Mouse (Mus musculus) spleen, adult 12 weeks (tissue): ENCODE measurements at regions not wholly inside any gene's neighbourhood (a gene's known extent, or its start where the extent isn't known, plus 50 kb on each side); places are given as distances from the start of the nearest gene placed in this dataset.

Experiments used
- DNase-seq: peaks from one replicate; pipeline ENCODE4 v3.0.0; 2022; ENCODE audit warnings: low spot score

DNA sequence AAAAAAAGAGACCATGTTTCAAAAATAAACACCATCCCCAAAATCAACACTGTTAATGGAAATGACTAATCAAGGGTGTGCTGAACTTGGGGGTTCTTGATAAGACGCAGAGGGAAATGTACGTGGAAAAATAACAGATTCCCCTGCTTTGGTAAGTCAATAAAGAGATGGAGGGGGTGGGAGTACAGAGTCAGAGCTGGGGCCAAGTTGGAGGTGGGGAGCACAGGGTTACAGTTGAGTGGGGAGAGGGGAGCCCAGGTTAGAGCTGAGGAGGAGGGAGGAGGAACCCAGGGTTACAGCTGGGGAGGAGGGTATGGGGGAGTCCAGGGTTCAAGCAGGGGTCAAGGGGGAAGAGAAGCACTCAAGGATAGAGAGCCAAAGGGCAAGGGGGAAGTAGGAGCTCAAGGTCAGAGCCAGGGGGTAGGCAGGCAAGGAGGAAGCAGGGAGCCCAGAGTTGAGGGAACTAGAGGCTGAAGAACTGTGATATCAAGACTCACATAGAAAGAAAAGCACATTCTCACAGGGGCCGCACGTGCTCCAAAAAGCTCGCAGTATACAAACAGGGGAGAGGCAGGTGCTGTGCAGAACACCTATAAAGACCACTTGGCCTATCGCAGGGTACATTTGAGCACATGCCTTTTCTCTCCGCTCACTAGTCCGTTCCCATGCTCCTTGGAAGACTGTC is 246.4 kb downstream of the Sox9 start:
- DNase-seq = no peak

DNA sequence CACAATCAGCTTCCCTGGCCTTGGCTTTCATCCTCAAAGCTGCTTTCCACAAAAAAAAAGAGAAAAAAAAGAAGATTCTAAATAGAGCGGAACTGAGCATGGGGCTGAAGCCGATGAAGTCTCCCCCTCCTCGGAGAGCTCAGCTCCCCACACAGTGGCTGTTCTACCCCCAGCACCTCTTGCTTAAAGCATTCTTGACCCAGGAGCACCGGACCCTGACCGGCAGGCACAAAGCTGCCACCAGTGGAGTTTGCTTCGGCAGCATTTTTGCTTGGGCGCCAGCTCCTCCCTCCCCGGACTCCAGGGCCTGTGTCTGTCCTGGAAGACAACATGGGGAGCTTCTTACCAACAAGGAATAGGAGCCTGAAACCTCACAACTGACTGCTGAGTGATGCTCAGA is 249.4 kb downstream of the Sox9 start:
- no peak for DNase-seq

DNA sequence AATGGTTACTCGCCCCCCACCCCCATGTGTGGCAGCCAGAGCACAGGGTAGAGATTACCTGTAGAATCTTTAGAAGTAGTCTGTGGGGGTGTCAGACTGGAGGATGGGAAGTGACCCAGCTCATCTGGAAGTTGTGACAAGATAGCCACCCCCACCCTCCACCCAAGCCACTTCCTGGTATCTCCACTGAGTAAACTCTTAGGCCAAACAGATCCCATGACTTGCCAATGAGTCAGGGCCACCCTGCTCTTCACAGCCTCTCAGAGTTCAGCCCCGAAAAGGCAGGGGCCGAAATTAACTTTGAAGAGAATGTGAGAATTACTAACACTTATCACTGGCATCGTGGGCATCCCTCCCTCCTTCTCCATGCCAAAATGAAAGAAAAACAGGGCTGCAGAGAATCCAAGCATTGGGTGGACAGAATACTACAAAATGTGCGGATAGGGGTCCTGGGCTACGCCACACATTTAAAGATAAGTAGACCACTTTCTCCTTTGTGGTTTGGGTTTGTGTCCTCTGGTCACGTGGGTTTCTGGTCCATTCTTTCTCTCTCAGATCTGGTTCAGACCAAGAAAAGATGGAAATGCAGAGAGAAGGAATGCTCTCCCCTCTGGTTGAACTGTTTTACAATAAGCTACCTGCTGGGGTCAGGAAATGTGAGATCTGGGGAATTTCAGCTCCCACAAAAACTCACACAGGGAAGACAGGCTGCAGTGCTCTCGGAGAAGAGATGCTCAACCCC is 250.6 kb downstream of the Sox9 start:
- DNase-seq = no peak

DNA sequence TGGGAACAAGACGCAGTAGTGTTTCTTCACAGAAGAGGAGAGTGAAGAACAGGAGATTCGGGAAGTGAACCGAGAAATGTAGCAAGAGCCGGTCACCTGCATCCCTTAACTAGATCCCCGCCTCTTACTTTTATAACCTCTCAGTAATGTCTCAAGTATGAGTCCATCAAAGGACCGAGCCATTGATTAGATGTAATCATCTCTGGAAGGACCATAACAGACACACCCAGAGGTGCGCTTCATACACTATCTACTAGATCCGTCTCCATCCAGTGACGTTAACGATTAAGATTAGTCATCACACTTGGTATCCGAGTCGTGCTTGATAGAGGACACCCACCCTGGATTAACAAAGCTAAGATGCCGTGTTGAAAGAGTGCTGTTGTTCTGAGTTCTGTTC is 252.9 kb downstream of the Sox9 start:
- no peak for DNase-seq

DNA sequence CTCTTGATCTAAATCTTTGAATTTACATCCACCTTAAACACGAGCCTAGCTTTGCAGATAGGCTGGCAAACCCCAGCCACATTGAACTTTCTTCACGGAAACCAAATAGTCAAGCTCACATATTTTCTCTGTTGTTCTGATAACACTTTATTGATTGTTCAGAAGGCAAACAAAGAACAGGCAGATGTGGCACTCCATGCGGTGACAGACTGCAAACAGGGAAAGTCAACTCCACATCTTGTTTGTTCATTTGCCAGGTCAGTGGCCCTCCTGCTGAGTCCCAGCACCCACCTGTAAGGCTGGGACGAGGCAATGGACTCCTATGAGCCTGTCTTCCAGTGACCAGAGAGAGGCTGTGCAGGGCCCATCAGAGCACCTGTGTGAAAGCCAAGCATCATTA is 255.7 kb downstream of the Sox9 start:
- DNase-seq = no peak

DNA sequence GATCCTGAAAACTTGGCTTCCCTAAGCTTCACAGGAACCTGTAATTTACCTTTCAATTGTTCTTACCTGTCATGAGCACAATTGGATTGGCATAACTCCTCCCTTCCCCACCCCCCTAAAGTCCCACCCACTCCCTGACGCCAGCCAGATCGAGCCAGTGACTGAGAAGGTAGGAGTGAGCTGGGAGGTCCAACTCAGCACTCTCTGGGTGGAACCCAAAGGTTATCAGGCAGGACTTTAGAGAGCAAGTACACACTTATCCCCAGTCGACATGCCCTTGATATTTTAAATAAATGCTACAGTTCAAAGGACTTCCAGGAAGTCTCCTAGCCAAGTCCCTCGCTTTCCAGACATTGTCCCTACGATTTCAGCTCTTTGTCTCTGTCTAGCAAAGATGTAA is 260.7 kb downstream of the Sox9 start:
- DNase-seq = no peak

DNA sequence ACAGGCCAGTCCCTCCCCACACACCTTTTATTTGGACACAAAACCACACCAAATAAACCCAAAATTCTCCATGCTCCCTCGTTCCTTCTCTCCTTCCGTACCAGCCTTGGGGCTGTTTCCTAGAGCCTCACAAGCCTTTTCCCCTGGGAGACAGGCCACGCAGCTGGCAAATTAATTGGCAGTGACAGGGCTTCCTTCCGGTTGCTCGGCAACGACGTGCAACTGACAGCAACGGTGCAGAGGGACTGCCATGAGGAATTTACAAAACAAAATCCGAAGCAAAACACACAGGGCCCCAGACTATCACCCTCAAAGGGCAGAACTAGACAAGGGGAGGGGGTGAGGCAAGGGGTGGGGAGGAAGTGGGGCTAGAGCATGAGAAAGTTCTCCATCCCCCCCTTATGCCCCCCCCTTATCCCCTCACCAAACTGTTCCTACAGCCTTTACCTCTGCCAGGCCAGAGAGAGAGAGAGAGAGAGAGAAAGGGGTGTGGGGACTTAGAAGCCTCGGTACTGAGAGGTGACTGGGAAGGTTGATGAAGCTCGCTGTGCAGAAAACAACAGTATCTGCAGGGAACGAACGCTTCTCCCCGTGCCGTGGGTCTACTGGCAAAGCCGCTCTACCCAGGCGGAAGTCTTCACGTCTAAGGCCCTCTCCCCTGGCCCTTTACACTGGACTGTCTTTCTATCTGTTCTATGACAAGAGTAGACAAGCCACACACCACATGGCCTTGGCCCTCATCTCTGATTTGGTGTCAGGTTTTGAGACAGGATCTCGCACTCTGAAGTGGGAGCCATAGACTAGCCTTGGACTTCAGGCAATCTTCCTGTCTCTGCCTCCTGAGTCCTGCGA is 264.4 kb downstream of the Sox9 start:
- no peak for DNase-seq

DNA sequence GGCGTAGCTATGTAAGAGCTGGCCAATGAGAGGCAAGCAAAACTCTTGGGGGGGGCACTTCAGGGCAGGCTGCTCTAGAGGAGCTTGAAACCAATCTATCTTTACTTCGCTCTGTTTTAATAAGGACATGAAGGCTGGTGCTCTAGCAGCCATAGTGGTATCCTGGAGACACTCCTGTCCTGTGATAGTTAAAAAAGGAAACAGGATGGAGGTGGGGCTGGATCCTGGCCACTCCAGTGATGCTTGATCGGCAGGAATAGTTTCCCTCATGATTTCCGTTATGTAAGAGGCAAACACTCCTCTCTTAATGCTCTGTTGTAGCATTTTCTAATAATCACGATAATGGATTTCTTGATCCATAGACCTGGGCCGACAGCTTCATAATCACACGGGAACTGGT is 266.1 kb downstream of the Sox9 start:
- DNase-seq = no peak

DNA sequence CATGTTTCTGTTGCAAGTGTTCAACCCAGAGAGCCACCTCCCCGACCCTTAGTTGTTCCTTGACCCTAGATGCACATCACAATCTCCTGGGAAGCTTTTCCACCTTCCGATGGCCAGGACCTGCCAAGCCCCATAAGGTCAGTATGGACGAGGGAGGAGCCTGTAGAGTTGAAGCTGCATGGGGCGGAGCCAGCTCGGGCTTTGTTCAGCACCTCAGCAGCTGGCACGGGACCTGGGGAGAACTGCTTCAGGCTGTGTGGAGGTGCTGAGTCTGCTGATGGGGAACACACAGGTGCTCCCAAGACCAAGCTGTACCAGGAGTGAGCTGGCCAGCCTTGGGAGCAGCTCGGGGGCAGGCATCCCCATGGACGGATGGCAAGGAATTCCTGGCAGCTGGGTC is 267.6 kb downstream of the Sox9 start:
- DNase-seq = no peak

DNA sequence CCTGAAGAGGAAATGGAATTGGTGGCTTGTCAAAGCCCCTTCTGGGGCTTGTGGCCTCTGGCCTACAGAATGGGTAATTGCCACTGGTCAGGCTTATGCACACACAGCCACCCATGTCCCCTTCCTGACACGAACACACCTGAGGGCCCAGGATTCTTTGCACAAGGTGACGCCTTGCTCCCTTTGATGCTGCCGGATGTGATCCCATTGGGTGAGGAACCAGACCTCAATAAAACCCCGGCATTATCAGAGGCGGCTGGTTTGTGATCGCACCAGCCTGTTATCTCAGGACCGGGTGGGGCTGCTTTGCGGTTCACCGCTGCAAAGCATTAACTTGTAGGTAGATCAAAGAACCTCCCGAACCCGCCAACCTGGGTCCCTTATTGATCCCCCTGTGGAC is 270.5 kb downstream of the Sox9 start:
- DNase-seq = no peak

DNA sequence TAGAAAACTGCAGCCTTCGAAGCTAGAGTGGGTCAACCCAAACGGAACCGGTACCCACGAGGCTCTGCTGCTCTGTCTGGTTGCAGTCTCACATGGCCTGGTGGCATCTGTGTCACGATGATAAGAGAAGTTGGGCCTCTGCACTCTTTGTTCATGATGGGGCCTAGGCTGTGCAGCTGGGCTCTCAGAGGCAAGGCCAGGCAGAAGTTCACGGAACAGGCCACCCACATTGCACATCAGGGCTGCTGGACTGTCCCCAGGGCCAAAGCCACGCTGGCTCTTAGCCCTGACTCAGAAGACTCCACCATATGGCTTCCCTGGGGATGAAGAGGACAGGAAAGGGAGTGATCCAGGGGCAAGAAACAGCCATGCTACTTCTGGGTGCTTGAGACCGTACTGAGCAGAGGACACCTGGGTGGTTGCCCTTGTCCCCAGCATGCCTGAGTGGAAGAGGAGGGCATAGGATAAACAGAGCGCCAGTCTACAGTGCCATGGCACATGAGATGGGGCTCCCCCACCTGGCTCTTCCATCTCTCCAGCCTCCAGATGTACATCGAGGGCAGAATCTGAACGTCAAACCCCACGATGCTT is 274.1 kb downstream of the Sox9 start:
- DNase-seq = no peak

DNA sequence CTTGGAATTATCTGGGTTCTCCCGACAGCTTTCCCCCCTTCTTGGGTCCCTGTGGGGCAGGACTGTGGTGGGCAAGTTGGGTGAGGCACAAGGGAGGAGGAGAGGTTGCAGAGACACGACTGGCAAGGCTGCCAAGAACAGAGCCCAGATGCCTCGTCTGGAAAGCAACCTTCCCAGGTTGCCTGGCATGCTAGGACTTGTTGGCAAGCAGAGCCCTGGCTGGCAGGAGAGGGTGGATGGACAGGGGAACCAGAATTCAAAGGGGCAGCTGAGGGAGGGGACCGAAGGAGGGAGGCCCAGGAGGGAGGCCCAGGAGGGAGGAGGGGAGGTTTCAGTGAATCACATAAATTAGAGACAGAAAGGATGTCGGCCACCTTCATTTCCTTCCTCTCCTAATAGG is 274.8 kb downstream of the Sox9 start:
- DNase-seq = no peak

DNA sequence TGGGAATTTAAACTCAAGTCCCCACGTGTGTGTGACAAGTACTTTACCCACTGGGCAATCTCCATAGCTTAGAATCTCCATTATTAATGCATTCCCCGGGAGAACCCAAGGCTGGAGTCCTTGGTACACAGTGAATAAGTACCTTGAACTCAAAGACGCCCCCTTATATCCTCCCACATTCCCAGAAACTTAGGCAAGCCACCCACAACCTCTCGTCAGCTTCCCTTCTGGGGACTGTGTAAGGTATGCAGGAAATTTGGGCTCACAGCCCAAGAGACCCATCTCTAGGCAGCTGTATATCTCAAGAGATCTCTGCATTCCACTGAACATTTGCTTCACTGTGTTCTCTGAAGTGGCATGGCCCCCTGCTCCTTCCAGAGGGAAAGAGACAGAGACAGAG is 288.3 kb downstream of the Sox9 start:
- no peak for DNase-seq

DNA sequence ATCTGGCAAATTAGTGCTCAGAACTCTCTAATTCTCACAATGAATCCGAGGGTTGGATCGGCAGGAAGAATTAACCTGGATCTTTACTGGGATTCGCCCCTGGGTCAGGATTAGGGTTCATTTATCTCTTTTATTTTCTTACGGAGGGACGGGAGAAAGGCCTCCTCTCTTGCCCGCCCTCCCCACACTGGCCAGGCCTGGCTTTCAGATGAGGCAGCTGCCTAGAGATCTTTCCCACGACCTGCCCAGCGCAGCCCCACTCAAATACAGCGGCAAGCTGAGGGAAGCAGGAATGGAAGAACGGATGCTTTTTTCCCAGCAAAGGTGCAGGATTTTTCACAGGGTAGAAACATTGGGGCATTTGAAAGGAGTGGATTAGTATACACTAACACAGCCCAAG is 289.9 kb downstream of the Sox9 start:
- DNase-seq = no peak

DNA sequence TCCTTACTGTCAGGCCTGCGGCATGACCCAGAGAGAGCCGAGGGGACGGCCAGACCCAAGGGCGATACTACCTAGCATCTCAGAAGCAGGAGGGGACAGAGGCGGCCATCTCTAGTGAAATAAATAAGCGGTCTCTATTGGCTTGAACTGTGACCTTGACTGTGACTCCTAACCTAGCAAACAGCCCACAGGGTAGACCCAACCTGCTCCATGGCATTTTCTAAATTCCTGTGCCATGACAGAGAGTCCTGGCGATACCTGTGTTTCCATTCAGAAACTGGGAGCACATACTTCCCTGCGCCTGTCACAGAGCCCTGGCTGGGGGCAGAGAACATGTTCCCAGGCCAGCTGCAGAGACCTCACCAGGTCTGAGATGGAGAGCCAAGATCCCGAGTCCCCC is 292.3 kb downstream of the Sox9 start:
- no peak for DNase-seq

DNA sequence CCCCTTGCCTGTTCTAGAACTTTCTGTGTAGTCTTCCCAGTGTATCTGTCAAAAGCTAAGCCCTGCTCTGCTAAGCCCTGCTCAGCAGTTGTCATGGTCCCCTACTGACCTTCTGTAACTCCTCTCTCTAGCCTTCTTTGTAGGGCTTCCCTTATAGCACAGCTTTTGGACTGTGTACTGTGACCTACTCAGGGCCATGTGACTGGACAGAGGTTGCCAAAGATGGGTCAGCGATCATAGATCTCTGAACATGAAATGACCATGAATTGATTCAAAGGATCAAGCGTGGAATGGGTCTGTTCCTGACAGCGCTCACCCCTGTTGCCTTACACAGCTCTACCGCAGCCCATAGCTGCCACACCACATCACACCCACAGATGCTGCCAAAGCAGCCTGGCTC is 294.3 kb downstream of the Sox9 start:
- DNase-seq = no peak

DNA sequence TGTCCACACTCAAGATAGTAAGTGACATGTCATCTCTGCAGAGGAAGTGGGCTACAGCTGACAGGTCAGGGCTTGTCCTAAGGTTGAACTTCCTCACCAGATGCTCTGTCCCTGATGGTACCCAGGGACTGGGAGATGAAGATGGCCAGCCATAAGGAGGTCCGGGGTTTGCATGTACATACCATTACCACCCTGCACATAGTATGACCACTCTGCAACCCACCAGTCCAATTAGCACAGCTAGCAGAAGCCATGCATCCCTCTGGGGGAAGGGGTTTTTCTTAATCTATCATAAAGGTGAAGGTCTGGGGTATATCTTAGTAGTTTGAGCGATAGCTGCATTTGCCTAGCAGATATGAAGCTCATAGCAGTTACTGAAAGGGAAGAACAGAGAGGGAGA is 298.3 kb downstream of the Sox9 start:
- no peak for DNase-seq

DNA sequence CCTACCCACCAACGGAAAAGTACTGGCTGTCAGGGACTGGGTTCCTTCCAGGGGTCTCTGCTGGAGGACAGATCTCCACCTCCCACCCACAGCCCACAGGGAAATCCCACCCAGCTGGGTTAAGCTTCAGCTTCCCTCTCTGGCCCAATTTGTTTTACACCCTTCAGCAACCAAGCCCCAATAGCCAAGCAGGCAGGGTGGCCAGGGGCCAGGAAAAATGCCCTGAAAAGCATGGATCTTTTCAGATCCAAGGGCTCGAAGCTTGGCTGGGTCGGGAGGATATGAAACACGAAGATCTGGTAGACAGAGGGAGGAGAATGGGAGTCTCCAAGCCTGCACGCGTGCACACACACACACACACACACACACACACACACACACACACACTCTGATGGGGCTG is 302.4 kb downstream of the Sox9 start:
- DNase-seq = no peak

DNA sequence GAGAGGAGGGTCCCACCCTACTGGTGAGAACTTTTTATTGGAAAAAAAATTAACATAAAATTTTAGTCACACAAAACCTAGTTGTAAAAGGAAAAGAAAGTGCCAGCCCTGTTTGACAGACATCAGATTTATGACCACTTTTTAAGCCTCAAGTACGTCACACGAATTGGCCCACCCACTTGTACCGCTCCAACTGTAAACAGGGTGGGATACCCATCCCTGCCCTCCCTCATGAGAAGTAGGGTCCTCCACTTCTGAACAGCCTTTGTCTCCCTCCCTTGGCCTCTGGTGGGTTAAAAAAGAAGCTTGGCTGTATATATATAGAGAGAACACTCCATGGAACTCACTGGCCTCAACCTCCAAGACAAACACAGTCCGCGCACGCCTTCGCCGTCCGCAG is 303.5 kb downstream of the Sox9 start:
- no peak for DNase-seq

DNA sequence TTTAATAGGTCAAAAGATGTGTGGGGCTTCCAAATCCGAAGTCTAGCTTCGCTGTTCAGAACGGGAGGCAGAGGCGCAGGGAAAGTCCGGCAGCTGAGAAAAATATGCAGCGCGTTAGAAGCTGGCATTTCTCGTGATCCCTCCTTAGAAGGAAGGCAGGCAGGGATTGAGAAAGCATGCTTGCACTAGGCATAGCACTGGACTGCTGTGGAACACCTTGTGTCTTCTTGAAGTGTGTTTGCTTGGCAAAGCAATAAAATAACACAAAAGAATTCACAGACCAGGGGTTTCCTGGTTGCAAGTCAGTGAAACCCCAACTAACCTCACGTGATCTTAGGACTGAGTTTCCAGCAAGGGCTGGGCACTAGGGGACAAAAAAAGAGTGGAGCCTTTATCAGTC is 305.1 kb downstream of the Sox9 start:
- no peak for DNase-seq

DNA sequence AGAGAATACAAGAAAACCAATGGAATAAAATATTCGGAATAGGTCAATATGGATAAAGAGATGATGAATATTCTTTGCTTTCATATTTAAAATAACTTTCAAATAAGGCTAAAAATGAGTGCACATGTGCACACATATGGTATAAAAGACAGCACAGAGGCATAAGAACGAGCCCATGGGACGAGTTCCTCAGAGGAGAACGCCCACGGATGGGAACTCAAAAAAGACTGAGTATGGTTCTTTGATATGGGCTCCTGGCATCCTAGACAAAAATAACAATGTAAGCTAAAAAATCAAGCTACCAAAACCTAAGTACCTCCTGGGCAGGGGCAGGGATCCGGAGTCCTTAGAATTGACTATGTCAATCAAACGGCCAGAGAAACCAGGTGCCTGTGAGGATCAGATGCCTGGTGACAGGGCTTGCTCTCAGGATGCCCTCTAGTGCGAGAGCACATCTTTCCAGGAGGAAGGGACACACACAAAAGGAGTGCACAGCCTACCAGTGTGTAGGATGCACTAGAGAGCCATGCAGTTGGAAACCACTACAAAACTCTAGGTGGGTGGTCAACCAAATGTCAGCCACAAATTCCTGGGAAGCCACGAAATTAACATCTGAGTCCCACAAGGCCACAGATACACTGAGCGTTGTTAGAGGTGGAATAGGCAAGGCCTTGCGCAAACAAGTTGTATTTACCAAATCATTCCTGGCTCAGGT is 307.8 kb downstream of the Sox9 start:
- no peak for DNase-seq

DNA sequence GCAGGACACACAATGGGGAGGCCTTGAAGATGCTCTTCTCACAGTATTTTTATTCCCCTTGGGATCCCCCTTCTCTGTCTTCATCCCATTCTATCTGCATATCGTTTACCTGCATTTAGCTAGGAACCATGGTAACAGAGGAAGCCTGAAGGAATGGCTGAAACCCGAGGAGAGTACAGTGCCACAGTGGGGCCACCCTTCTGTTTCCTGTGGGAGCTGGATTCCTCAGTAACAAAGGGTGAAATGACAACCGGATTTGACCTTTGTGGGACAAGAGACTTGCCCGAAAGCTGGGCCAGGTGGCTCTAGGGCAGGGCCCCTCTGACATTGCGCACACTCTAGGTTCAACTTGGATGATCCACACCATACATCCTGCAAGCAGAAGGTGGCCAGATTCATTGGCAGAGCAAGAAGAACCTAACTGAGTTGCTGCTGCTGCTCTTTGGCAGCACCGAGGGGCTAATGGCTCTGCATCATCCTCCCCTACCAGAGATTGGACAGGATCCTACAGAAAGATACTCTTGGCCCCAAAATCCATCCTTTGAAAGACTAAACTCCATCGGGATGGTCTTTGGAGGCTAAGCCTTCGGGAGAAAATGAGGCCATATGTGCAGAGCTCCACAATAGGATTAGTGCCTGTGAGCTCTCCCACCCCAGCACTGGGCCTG is 310.0 kb downstream of the Sox9 start:
- no peak for DNase-seq
